Mouse (Mus musculus): ENCODE measurements around the gene Tmem156.
A peak's percentile ranks its signal among the peaks of the same experiment; 100 is the strongest.
"Not testable (repeated sequence)": the region's sequence is repeated elsewhere in the genome, so short reads cannot be mapped to it uniquely, and the experiment has no call there.

The Tmem156 gene

DNA sequence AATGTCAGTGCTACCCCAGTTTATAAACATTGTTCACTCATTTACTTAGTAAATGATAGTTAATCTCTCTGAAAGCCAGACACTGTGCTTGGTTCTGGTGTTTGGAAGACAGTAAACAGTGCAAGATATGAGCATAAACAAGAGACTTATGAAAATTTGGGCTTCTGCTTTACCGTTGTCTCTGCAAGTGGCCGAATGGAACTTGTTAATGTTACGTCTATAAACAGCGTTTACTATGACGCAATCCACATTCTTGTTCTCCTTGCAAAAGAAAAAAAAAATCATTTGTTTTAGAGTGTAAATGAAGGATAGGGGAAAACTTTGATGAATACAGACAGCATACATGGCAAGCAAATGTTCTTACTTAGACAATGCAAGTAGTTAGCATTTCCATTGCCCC lies at the start of gene Tmem156:
Gene Tmem156 (minus strand): TSS at position 212 of the 400 bp plus-strand sequence.
- DNase-seq = no peak

- no peak for DNase-seq
Measured at GRCm38 (mm10) chr5:65141242-65141641, 49.3 kb upstream of the Tmem156 start.

GRCm38 (mm10) chr5:65137073-65137472 lies 45.1 kb upstream of the Tmem156 start:
- DNase-seq = no peak

- DNase-seq = no peak
Measured at GRCm38 (mm10) chr5:65136159-65136558, 44.2 kb upstream of the Tmem156 start.

DNA sequence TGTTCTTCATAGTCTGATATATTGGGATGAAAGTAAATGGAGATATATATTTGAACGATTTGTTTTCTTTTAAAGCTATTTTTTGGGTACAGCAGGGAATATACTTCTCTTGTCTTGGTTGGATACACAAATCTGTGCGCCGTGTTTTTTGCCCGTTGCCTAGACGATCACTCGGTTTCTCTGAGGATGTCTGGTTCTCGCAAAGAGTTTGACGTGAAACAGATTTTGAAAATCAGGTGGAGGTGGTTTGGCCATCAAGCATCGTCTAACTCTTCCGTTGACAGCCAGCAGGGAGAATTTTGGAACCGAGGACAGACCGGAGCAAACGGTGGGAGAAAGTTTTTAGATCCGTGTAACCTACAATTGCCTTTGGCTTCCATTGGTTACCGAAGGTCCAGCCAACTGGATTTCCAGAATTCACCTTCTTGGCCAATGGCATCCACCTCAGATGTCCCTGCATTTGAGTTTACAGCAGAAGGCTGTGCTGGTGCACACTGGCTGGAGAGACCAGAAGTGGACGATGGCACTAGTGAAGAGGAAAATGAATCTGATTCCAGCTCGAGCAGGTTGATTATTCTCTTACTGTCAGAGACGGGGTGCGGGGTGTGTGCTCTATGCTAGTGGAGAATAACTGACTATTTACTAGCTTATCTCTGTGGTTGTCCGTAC lies 39.4 kb upstream of the Tmem156 start:
- peak; percentile 28 for DNase-seq

DNA sequence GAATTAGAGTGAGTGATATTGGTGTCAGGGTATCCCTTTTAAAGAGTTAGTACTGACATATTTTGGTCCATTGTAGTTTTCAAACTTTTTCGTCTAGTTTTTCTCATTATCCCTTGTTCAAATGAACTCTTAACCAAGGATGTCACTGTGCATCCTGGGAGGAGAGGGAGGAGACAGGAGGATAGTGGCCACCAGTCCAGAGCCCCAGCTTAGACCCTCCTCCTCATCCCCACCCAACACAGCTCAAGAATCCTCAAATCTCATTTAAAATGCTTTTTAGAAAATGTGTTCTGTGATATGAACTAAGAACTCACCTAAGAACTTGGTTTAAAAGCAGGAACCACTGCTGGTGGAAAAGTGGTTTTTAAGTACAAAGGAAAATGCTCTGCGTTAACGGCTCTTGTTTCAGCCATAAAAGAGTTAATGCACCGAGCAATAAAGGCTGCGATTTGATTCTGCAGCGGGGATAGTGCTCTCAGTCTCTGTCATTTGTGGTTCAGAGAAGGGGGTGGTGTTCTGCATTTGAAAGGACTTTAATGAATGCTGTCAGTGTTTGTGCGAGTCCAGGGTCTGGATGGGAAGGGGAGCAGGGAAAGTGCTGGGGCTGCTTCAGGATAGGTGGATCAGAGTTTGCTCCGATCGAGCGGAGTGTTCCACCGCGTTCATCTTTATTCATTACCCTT lies 38.7 kb upstream of the Tmem156 start:
- DNase-seq = no peak

GRCm38 (mm10) chr5:65128481-65128880 lies 36.5 kb upstream of the Tmem156 start:
- no peak for DNase-seq

- no peak for DNase-seq
Measured at GRCm38 (mm10) chr5:65126137-65126536, 34.2 kb upstream of the Tmem156 start.

DNA sequence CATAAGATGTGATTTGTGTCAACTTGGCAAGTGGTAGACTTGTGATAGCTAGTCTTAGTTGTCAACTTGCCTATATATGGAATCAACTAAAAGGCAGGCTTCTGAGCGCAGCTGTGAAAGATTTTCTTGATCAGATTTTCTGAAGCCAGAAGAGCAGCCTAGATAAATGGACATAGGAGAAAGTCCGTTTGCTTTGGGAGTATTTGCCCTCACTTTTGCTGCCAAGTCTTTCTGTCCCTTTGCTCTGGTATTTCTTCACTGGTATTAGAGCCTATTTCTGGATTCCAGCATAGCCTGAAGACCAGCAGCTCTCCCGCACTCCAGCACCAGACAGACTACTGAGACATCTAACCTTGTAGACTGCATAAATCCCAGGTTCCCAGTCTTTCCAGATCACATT lies 30.7 kb upstream of the Tmem156 start:
- no peak for DNase-seq

GRCm38 (mm10) chr5:65119918-65120317 lies 28.0 kb upstream of the Tmem156 start:
- DNase-seq = no peak

DNA sequence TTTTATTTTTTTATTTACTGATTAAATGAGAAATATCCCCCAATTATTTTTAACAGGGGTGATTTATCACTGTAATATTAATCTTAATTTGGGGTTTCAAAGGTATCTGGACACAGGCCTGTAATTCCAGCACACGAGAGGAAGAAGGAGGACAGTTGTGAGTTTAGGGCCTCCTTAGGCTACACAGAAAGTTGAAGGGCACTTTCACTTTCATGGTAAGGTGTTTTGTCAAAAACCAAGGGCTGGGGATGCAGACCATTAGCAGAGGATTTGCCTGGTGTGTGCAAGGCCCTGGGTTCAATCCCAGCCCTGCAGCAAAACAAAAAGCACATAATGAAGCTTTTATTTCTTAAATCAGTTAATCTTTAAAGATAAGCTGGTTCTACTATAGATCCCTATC lies 27.6 kb upstream of the Tmem156 start:
- DNase-seq = no peak

DNA sequence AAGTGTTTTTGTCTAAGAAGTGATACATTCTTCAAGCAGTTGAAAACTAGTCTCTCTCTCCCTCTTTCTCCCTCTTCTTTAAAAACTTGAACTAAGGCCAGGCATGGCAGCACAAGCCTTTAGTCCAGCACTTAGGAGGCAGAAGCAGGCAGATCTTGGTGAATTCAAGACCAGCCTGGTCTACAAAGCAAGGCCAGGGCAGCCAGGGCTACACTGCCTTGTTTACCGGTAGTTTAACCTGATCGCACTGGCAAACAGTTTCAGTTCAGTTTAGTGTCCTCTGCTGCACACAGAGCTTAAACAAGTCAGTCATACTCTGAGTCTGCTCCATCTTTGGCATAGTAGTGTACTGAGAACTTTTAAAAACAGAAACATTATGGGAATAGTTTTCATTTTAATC lies 24.9 kb upstream of the Tmem156 start:
- no peak for DNase-seq

DNA sequence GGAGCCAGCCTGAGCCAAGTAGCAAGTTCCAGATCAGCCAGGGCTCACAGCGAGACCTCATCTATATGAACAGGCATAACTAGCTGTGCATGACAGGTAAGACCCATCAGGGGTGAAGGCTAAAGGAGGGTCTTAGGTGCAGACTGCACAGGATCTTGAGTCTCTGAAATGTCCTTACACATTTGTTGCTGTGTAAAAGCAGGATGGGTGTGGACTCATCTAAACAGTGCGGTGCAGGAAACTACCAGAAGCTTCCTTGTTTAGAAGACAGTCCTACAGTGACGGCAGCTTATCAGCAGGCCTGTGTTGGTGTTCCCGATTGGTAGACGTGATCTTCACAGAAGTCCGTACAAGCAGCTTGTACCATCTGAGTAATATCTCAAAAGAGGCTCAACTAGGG lies 21.4 kb upstream of the Tmem156 start:
- no peak for DNase-seq

- DNase-seq = not testable (repeated sequence)
Measured at GRCm38 (mm10) chr5:65112225-65112624, 20.3 kb upstream of the Tmem156 start.

DNA sequence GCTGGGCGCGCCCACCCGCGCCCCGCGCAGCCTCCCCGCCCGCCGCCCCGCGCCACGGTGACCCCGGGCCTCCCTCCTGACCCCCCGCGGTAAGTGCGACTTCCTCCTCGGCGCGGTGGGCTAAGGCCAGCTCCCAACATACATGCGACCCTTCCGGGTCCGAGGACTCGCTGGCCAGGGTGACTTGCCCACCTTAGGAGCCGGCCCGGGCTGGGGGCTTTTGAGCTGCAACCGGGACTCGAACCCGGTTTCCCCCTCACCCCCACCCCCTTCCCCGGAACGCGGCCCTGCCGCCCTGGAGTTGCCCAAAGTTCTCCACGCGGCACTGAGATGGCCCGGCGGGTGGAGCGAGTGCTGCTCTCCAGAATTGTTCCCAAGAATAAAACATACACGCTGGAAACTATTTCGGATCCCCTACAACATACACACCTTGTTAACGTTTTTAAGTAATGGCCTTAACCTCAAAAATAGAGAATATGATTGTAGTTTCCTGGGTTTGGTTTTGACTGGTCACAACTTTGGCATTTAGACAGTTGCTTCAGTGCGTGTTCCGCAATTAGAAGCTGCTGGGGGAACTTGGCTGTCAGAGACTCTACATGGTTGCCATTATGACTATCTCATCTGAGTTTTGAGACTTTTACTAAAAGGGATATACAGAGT lies 16.0 kb upstream of the Tmem156 start:
- no peak for DNase-seq

DNA sequence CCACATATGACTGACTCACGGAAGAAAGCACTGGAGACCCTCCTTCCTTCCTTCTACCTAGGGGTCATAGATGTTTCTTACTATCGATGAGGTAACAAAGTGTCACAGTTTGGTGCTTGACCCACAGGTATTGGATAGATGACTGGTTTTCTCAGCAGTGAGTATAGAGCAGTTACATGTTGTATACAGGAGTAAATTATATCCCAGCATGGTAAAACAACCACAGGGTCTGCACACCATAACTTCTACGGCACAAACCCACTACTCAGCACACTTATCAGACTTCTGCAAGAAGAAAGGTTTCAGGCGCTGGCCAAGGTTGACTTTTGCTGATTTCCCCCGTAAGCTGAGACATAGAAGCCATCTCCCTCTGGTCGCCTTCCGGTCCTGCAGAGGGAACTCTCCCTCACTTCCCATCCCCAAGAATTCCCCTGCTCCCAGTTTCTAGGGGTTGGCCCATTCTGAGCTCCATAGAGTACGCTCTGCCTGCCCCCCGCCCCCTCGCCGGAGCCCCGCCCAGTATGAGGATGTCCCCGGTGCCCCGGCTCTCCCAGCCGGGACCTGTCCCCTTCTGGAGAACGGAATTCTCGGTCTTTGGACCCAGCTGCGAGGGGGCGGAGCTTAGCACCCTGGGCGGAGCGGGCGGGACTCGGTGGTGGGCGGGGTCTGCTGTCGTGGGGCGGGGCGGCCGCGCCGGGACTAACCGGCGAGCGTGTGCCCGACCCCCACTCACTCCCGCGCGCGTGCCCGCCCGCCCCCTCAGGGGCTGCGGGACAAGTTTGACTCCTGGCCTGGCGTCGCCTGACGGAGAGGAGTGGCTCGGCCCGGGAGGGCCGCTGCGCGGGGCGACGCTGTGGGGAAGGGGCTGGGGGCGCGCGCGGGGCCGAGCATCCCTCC lies 15.2 kb upstream of the Tmem156 start, which contains the start of gene Klhl5:
Gene Klhl5 (plus strand): TSS at position 664 of the 897 bp plus-strand sequence.
- DNase-seq = peak; percentile 61

DNA sequence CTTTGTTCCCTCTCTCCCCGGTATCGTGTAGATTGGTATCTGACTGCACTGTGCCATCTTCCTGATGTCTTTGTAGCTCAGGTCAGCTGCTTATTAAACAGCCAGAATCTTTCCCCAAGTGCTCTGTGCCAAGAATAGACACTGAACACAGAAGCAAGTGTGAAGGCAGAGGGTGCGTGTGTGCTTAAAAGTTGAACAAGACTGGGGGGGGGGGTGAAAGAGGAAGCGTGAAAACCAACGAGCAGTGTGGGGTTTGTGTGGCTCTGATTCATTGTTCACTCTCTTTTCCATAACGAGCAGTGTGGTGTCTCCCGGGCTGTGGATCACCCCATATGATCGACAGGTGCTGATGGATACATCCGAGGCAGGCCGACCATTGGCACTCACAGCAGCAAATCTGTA lies 10.7 kb upstream of the Tmem156 start:
- DNase-seq = no peak

GRCm38 (mm10) chr5:65102026-65102640 lies 10.2 kb upstream of the Tmem156 start:
- DNase-seq = no peak

GRCm38 (mm10) chr5:65101621-65102020 lies 9.7 kb upstream of the Tmem156 start:
- no peak for DNase-seq

- no peak for DNase-seq
Measured at GRCm38 (mm10) chr5:65101209-65101608, 9.3 kb upstream of the Tmem156 start.

- DNase-seq = no peak
Measured at GRCm38 (mm10) chr5:65100002-65100401, 8.1 kb upstream of the Tmem156 start.

DNA sequence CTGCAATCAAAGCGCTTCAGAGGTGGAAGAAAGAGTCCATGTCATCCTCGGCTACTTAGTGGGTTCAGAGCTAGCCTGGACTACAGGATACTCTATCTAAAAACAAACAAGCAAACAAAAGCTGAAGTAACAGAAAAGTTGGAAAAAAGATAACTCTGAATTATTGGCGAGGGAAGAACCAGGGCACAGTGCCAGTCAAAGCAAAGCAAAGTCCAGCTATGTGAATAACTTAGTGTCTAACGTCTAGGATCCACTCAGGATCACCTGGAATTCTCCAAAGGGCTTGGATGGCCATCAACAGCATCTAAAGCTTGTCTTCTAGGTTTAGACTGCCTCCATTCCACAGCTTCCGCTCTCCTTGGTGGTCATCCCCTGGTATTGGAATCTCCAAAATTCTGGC lies 5.5 kb upstream of the Tmem156 start:
- DNase-seq = no peak

- DNase-seq = no peak
Measured at GRCm38 (mm10) chr5:65096805-65097204, 4.9 kb upstream of the Tmem156 start.

All from cerebellum, adult 11 months (tissue).